Mouse (Mus musculus): ENCODE results near the gene Pou1f1. TPM values are rescaled to one million over a fixed set of nuclear protein-coding genes. Genes with fewer than 3 reads are reported as not detected.

Pou1f1 gene
- polyA plus RNA-seq (2015; fragmentation: Illumina TruSeq; extraction: RNeasy Lipid Tissue Mini Kit (QIAGEN cat#74804); ENCODE audit: insufficient read depth, low replicate concordance): not detected

GRCm38 (mm10) chr16:65520211-65520610 lies at the start of gene Pou1f1:
Pou1f1 (plus strand) TSS chr16:65520511.

GRCm38 (mm10) chr16:65561963-65562863 lies 41.9 kb downstream of the Pou1f1 start, which contains the start of gene Chmp2b:
Chmp2b (minus strand) TSS chr16:65562726.

Other genes with a start within 250 kb of the Pou1f1 start
- 83.6 TPM for gene Chmp2b, start 42.2 kb downstream of the Pou1f1 start, polyA plus RNA-seq (2015; fragmentation: Illumina TruSeq; extraction: RNeasy Lipid Tissue Mini Kit (QIAGEN cat#74804); ENCODE audit: insufficient read depth, low replicate concordance)